Mouse (Mus musculus) small intestine, adult 2 months (tissue): ENCODE data around the gene Xirp2.

Experiments used
- CTCF ChIP-seq: fragments of 200-500 bp; IDR thresholded peaks from 2 replicates; pipeline ENCODE4 v1.5.1; 2012; ENCODE audit warnings: low read depth, mild to moderate bottlenecking, control low read depth, inconsistent platforms, low read length, moderate library complexity, mixed read lengths; ENCODE audit not compliant: insufficient replicate concordance, insufficient read length; ENCODE audit errors: extremely low read depth
- POLR2A ChIP-seq: fragments of 200-500 bp; IDR thresholded peaks from 2 replicates; pipeline ENCODE4 v1.6.1; 2012; ENCODE audit warnings: low read depth, mild to moderate bottlenecking, control low read depth, inconsistent platforms, low read length, moderate library complexity

DNA sequence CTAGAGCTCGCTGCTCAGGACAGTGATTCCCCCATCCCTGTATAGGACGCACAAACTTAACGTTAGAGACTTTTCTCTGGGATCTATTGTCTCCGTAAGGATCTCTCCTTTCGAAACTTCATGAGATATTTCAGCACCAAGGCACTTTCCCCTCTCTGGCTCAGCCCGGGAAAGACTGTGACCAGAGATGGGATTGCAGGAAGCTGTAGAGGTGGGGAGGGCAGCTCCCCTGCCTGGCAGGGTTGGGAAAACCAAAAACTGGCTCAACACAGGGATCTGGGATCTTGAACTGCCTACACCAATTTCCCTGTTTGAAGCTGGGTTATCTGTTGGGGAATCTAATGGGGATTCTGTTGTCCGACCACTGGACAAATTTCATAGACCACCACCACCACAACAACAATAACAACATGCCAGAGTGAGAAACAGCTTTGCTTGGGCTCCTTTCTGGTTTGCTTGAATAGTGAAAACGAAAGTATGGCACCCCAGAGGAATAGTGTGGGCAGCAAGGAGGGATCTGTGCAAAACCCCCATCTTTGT lies 121.4 kb downstream of the Xirp2 start:
- TF ChIP-seq CTCF (no peak), POLR2A (no peak)
